Mouse (Mus musculus) adipose tissue, adult 10 weeks (tissue): ENCODE measurements around the gene Arf5. TPM values are rescaled to one million over a fixed set of nuclear protein-coding genes. Genes with fewer than 3 reads are reported as not detected.

ENCODE experiments used
- polyA plus RNA-seq: library from polyadenylated mRNA; stranded (reverse); fragments of 350-450 nt; fragmentation: Illumina TruSeq; extraction: RNeasy Lipid Tissue Mini Kit (QIAGEN cat#74804); gene quantifications from one replicate; pipeline ENCODE4 v1.2.3, GENCODE M21; 2014; ENCODE audit warnings: low read depth, low replicate concordance

Gene Arf5
- polyA plus RNA-seq, result 120 TPM

GRCm38 (mm10) chr6:28423313-28423712, at the start of gene Arf5:
Arf5 (plus strand) TSS chr6:28423560.

GRCm38 (mm10) chr6:28397681-28398203, 25.6 kb upstream of the Arf5 start, which contains the start of gene Zfp800:
Zfp800 (minus strand) TSS chr6:28398005.

GRCm38 (mm10) chr6:28427096-28427839, 3.9 kb downstream of the Arf5 start, which contains the start of gene Fscn3:
Fscn3 (plus strand) TSS chr6:28427789.

DNA sequence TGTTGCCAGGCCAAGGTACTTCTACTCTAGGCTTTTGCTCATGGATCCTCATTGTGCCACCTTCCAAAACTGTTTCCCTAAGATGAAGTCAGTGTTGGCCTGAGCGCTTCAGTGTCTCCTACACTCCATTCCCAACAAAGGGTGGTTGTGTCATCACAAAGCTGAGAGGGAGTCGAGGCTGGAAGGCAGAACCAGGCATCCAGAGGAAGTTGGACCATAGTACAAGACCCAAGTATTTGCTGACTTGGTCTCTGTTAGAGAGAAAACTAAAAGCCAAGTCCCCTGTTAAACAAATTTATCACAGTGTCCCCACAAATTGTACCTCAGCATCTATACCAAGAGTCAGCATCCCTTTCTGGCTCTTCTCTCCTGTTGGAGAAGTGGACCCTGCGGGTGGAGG, 4.9 kb downstream of the Arf5 start, which contains the start of gene Gcc1:
Gene Gcc1 (minus strand): TSS at position 101 of the 400 bp plus-strand sequence.

DNA sequence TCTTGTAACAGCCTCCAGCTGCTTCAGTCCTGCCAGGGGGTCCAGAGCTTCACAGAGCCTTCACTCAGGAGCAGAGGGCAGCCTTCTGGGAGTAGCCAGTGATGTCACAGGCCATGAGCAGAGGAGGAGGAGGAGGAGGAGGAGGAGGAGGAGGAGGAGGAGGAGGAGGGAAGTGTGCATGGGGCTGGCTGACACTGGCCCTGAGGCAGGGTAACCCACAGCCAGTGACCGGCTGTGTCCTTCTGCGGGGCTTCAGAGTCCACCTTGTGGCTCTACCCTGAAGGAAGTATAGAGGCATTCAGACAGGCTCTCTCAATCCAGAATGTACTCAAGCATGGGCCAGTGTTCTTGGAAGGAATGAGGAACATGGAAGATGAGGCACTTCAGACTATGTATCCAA, 25.9 kb downstream of the Arf5 start, which contains the start of gene Pax4:
Gene Pax4 (minus strand): TSS at position 101 of the 400 bp plus-strand sequence.

DNA sequence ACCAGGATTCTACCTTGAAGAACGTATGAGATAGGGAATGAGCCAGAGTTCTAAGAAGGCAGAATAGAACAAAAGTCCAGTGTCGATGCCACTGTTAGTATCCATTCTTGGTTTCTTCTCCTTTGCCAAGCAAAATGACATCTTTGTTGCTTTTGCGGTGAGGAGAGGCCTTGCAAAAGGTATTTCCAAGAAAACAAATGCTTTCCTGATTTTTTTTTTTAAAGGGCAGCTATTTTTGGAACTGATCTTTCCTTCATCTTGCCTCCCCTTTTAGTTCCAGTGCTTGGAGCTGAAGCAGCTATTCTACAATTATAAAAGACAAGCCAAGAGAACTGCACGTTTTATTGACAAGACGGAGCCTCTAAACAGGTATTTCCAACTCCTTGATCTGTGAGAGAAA, 51.5 kb downstream of the Arf5 start, which contains the start of gene Snd1:
Gene Snd1 (plus strand): TSS at position 301 of the 400 bp plus-strand sequence.

Other genes starting within 250 kb of the Arf5 start
- 10.3 TPM for gene Zfp800, start 25.6 kb upstream of the Arf5 start, polyA plus RNA-seq
- gene Fscn3, start 4.2 kb downstream of the Arf5 start, polyA plus RNA-seq, result 6.2 TPM
- 15.4 TPM for gene Gcc1, start 4.8 kb downstream of the Arf5 start, polyA plus RNA-seq
- not detected for gene Pax4, start 25.8 kb downstream of the Arf5 start, polyA plus RNA-seq
- gene Snd1, start 51.6 kb downstream of the Arf5 start, polyA plus RNA-seq, result 107 TPM